Mouse (Mus musculus) olfactory bulb, adult 2 months (tissue): Measurements from ENCODE around the gene Fignl2.

Source experiments
- CTCF ChIP-seq: fragments of 200-500 bp; IDR thresholded peaks from 2 replicates; pipeline ENCODE4 v1.5.1; 2012; ENCODE audit warnings: low read depth, mild to moderate bottlenecking, low read length, moderate library complexity; ENCODE audit not compliant: insufficient read depth
- POLR2A ChIP-seq: fragments of 200-500 bp; IDR thresholded peaks from 2 replicates; pipeline ENCODE4 v1.6.1; 2012; ENCODE audit warnings: mild to moderate bottlenecking, low read depth, low read length, moderate library complexity; ENCODE audit not compliant: insufficient read depth

- TF ChIP-seq CTCF (no peak), POLR2A (no peak)
These were observed 11.3 kb downstream of the Fignl2 start for GRCm38 (mm10) chr15:101066920-101067696.
